Mouse (Mus musculus) E14TG2a.4 (cell line): ENCODE data around the gene Krt81.

Experiments used
- CTCF ChIP-seq: conservative IDR thresholded peaks from 2 replicates; pipeline ENCODE4 v1.5.1; 2014; ENCODE audit warnings: low read length
- NANOG ChIP-seq: IDR thresholded peaks from 2 replicates; pipeline ENCODE4 v1.6.1; 2014; ENCODE audit warnings: borderline replicate concordance, low read length, mixed read lengths
- POU5F1 ChIP-seq: IDR thresholded peaks from 2 replicates; pipeline ENCODE4 v1.6.1; 2014; ENCODE audit warnings: low read length, borderline replicate concordance

DNA sequence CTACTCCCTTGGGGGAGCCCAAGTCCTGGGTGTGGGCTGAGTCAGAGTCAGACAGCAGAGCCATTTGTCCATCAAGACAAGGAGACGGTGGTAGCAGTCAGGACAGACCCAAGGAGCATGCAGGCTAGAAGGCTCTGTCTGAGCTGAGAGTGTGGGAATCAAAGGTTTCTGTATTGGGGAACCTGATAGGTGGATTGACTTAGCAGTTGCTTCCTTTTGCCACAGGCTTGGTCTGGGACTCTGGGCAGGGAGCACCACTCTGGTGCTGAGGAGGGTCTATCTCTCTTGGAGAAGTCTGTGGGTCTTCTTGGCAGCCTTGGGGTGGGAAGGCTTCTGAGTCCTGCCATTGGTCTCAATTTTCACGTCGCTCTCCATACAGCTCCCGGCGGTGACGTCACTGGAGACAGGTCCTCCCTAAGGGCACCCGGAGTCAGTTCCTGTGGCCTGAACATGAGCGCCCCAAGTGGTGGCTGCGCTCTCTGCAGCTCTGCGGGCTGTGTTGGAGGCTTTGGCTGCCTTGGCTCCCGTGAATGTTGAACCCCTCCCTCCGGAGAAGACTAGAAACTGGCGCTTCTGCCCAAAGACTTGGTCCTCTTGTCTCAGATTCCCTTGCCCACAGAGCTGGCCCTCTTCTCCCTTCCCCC is 10.3 kb downstream of the Krt81 start:
- TF ChIP-seq CTCF (peak; percentile 42), POU5F1 (no peak), NANOG (no peak)
